Mouse (Mus musculus) heart, embryonic 15.5 days (tissue): ENCODE data around the gene Wdr77. TPM values are rescaled to one million over a fixed set of nuclear protein-coding genes. Genes with fewer than 3 reads are reported as not detected.
A peak's percentile ranks its signal among the peaks of the same experiment; 100 is the strongest.
"Not testable (repeated sequence)": the region's sequence is repeated elsewhere in the genome, so short reads cannot be mapped to it uniquely, and the experiment has no call there.

Experiments
- ATAC-seq: fragments of 200-750 bp; cut with Nextera tagmentation; replicated peaks from 2 replicates; pipeline ENCODE4 v1.8.0; 2017; ENCODE audit warnings: low read depth, moderate TSS enrichment; ENCODE audit not compliant: insufficient number of reproducible peaks, insufficient read depth, low FRiP score
- H3K27ac ChIP-seq: fragments of 300-500 bp; sonication (generic); 2 replicates; pipeline ENCODE4 v1.5.1; 2015; ENCODE audit warnings: mild to moderate bottlenecking, inconsistent platforms
- H3K27me3 ChIP-seq: fragments of 300-500 bp; sonication (generic); 2 replicates; pipeline ENCODE4 v1.6.1; 2015; ENCODE audit warnings: inconsistent platforms
- H3K36me3 ChIP-seq: fragments of 300-500 bp; sonication (generic); 2 replicates; pipeline ENCODE4 v1.6.1; 2015; ENCODE audit warnings: mild to moderate bottlenecking, inconsistent platforms
- H3K4me1 ChIP-seq: fragments of 300-500 bp; sonication (generic); replicated peaks from 2 replicates; pipeline ENCODE4 v1.6.1; 2015; ENCODE audit warnings: inconsistent platforms
- H3K4me2 ChIP-seq: fragments of 300-500 bp; sonication (generic); 2 replicates; pipeline ENCODE4 v1.6.1; 2015; ENCODE audit warnings: inconsistent platforms, mild to moderate bottlenecking, moderate library complexity
- H3K4me3 ChIP-seq: fragments of 300-500 bp; sonication (generic); 2 replicates; pipeline ENCODE4 v1.5.1; 2015; ENCODE audit warnings: mild to moderate bottlenecking, inconsistent platforms
- H3K9ac ChIP-seq: fragments of 300-500 bp; sonication (generic); 2 replicates; pipeline ENCODE4 v1.6.1; 2015; ENCODE audit warnings: mild to moderate bottlenecking, inconsistent platforms
- H3K9me3 ChIP-seq: fragments of 300-500 bp; sonication (generic); replicated peaks from 2 replicates; pipeline ENCODE4 v1.6.1; 2016; ENCODE audit warnings: inconsistent platforms
- WGBS: fragments of 180-500 bp; shearing (Covaris S2); methylation state at CpG from one replicate; pipeline ENCODE4 v1.1.7; 2015; ENCODE audit warnings: mixed read lengths; 5-methylcytosine and 5-hydroxymethylcytosine counted together
- polyA plus RNA-seq: library from polyadenylated mRNA; unstranded; fragments of >200 nt; fragmentation: Nextera tagmentation; extraction: Ambion mirVana; gene quantifications from 2 replicates; pipeline ENCODE4 v1.2.1, GENCODE M21; 2015

Wdr77 gene
- polyA plus RNA-seq, 1 experiment from 2014 or later: 69.9 TPM

- H3K9me3 ChIP-seq: no peaks in the 10 kb centered on the region
- peak overlapping the region; percentile 55 for H3K4me2 ChIP-seq
- 14% methylated on average over 11 of the region's 11 CpGs for WGBS
- no peaks in the 10 kb centered on the region for H3K36me3 ChIP-seq
- peaks cover 7% of the 10 kb centered on the region; the same call in 1 of the 2 replicates for H3K4me1 ChIP-seq
- H3K27ac ChIP-seq: no peak overlapping the region
- no peak for ATAC-seq
- no peak overlapping the region for H3K9ac ChIP-seq
- no peaks in the 10 kb centered on the region for H3K27me3 ChIP-seq
- H3K4me3 ChIP-seq: peak overlapping the region; percentile 22
Measured at GRCm38 (mm10) chr3:106000707-106001375, 41.7 kb downstream of the Wdr77 start.

- ATAC-seq: peak; percentile 72
- Histone ChIP-seq H3K27ac (no peak overlapping the region), H3K27me3 (no peaks in the 10 kb centered on the region), H3K4me2 (peak overlapping the region; percentile 55), H3K4me3 (peak overlapping the region; percentile 22), H3K9ac (no peak overlapping the region), H3K4me1 (peaks cover 7% of the 10 kb centered on the region; the same call in 1 of the 2 replicates), H3K36me3 (no peaks in the 10 kb centered on the region), H3K9me3 (no peaks in the 10 kb centered on the region)
- WGBS: 22% methylated on average over 17 of the region's 17 CpGs
Measured at GRCm38 (mm10) chr3:106001416-106002370, 42.5 kb downstream of the Wdr77 start.

- not testable (repeated sequence) for H3K9ac ChIP-seq, H3K27ac ChIP-seq, H3K4me2 ChIP-seq, H3K36me3 ChIP-seq, H3K4me3 ChIP-seq, H3K9me3 ChIP-seq, H3K4me1 ChIP-seq, ATAC-seq, H3K27me3 ChIP-seq
- WGBS: 50% methylated on average over 10 of the region's 10 CpGs
Measured at GRCm38 (mm10) chr3:106003360-106003759, 44.2 kb downstream of the Wdr77 start.

- Histone ChIP-seq H3K36me3 (no peaks in the 10 kb centered on the region), H3K4me1 (no peaks in the 10 kb centered on the region), H3K4me2 (no peak within 1 kb of the TSS), H3K27ac (no peak within 1 kb of the TSS), H3K27me3 (no peaks in the 10 kb centered on the region), H3K9ac (no peak within 1 kb of the TSS), H3K4me3 (no peak within 1 kb of the TSS), H3K9me3 (no peaks in the 10 kb centered on the region)
- no peak for ATAC-seq
- WGBS: 71% methylated on average over 2 of the region's 2 CpGs
Measured at GRCm38 (mm10) chr3:106014546-106014945, 55.4 kb downstream of the Wdr77 start, which contains the start of gene Pifo. TSS of gene Pifo (minus strand) at chr3:106014646.

Other genes starting within 250 kb of the Wdr77 start
- 79.7 and 92.9 TPM in 2 replicates for gene Rap1a, start 158.0 kb upstream of the Wdr77 start, polyA plus RNA-seq
- gene Adora3, start 88.5 kb upstream of the Wdr77 start, polyA plus RNA-seq: 0.19 and 0.32 TPM in 2 replicates
- 0.46 and 0.50 TPM in 2 replicates for gene Tmigd3, start 88.5 kb upstream of the Wdr77 start, polyA plus RNA-seq
- gene I830077J02Rik, start 26.7 kb upstream of the Wdr77 start, polyA plus RNA-seq: 0.76 and 1.8 TPM in 2 replicates
- gene Atp5f1, start 730 bp downstream of the Wdr77 start, polyA plus RNA-seq: 760 and 907 TPM in 2 replicates
- gene Ovgp1, start 14.3 kb downstream of the Wdr77 start, polyA plus RNA-seq: 1.3 and 1.4 TPM in 2 replicates
- gene Pifo, start 55.3 kb downstream of the Wdr77 start, polyA plus RNA-seq: 0.42 and 1.3 TPM in 2 replicates
- 0.27 TPM in 1 of 2 replicates, not detected in the other for gene Chil5, start 73.4 kb downstream of the Wdr77 start, polyA plus RNA-seq
- 0.09 TPM in 1 of 2 replicates, not detected in the other for gene Chia1, start 153.9 kb downstream of the Wdr77 start, polyA plus RNA-seq
- gene Chil3, start 208.2 kb downstream of the Wdr77 start, polyA plus RNA-seq: 0.08 and 0.30 TPM in 2 replicates